Mouse (Mus musculus): ENCODE data around the gene Atp6v1a.

Atp6v1a gene

DNA sequence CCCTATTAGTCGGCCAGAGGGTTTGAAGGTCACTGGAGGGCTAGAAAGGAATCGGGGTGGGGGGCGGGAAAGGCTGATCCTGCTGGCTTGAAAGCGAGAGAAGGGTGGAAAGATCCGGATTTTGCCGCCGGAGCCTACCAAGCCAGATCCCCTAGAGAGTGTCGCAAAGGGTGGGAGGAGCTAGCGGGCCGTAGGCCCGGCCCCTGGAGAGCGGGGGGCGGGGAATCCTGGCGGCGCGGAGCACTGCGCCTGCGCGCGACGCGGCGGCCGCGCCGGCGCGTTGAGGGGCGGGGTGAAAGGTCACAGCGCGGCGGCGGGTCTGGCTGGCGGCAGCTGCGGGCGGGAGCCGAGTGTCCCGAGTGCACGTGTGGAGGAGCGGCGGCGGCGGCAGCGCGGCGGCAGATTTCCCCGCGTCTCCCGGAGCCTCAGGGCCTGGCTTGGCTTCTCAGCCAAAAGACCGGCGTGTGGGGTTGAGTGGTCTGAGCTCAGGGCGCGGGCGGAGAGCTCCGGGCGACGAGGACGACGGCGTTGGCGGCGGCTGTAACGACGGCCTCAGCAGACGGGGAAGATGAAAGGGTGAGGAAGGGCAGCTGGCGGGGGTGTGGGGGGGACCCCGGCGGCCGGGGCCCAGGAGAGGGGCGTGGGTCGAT is at the start of gene Atp6v1a, which contains the start of gene Naa50:
Gene Atp6v1a, minus strand, starts transcription at position 170 of the 650 bp plus-strand sequence.
Gene Naa50, plus strand, starts transcription at position 295 of the 650 bp plus-strand sequence.
- DNase-seq (ENCODE audit: low spot score in 2 of 2), result peak; percentile 83 to 86

DNA sequence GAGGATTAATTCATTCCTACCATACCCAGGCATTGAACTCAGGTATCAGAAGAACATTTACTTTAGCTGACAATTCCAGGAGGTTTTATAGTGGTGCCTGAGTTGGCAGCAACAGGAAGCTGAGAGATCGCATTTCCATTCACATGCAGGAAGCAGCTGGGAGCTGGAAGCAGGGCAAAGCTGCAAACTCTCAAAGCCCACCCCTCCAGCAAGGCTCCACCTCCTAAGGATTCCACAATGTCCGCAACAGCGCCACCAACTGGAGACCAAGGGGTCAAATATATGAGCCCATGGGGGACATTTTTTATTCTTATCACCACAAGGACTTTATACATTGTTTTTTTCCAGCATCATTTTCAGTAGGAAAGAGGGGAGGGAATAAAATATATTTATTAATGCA is 49.3 kb upstream of the Atp6v1a start:
- DNase-seq (ENCODE audit: low spot score in 2 of 2), result no peak

DNA sequence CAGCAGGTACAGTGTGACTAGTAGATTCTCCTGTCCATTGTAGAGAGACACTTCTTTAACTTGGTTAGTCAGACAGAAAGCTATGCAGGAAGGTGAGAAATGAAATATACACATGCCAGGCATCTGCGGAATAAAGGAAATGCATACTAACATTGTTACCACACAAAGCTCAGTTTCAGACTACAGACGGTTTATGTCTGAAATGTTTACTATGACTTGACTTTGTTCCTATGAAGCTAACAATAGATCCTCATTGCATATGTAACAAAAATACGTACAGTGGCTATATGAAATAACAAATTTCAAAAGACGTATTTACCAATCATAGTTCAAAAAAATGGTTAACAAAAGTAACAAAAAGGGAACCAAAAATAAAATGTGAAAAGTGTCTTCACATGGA is 47.7 kb upstream of the Atp6v1a start:
- no peak for DNase-seq (ENCODE audit: low spot score in 2 of 2)

DNA sequence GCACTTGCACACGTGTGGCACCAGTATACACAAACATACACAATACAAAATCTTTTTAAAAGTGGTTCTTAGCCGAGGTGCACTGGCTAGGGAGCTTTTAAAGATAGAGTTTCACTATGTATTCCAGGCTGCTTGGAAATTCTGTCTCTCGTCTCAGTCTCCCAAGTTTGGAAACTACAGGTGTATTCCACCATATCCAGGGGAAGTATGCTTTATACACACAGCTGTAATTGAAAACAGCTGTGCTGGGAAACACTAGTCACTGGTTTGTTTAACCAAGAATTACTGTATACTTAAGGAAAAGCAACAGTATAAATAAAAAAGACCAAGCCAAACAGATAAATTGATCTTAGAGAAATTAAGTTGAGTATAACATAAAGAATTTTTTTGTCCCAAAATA is 45.3 kb upstream of the Atp6v1a start:
- no peak for DNase-seq (ENCODE audit: low spot score in 2 of 2)

DNA sequence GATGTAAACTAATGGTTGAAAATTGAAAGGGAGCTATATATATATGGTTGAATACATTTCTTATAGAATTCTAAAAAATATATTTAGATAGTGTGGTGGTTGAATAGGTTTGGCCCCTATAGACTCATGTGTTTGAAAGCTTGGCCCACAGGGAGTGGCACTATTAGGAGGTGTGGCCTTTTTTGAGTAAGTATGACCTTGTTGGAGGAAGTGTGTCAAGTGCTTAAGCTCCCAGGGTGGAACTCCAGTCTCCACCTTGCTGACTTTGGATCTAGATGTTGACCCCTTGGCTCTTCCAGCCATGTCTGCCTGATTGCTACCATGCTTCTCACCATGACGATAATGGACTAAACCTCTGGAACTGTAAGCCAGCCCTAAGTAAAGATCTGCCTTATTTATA is 43.1 kb upstream of the Atp6v1a start:
- DNase-seq (ENCODE audit: low spot score in 2 of 2), result no peak

DNA sequence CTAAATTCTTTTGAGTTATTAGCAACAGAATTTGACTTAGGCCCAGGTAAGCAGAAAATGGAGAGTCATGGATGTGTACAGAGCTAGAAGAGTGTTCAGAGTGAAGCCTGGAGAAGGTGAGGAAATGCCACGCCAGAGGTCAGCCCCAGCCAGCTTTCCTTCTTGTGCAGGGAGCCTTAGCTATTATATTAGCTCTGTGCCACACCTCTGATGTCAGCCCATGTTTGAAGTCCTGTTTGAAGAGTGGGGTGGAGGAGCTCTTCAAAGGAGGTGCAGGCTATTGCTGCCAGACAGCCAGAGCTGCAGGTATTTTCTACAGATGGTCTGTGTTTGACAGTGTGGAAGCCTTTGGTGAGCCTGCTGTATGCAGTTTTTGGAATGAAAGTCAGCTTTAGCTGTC is 39.0 kb upstream of the Atp6v1a start:
- no peak for DNase-seq (ENCODE audit: low spot score in 2 of 2)

DNA sequence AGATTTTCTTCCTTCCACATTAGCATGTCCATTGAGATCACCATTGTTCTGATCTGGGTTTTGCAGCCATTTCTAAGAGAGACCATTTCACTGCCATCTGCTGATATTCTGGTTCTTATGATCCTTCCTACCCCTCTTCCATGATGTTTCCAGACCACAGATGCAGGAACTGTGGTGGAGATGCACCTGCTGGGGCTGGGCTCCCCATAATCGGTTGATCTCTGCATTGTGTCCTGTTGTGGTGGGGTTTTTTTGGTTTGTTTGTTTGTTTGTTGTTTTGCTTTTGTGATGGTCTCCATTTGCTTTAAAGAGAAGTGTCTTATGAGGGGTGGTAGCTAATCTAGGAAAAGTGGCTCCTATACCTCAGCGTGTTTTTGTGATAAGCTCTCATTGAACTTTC is 37.0 kb upstream of the Atp6v1a start:
- DNase-seq (ENCODE audit: low spot score in 2 of 2), result no peak

DNA sequence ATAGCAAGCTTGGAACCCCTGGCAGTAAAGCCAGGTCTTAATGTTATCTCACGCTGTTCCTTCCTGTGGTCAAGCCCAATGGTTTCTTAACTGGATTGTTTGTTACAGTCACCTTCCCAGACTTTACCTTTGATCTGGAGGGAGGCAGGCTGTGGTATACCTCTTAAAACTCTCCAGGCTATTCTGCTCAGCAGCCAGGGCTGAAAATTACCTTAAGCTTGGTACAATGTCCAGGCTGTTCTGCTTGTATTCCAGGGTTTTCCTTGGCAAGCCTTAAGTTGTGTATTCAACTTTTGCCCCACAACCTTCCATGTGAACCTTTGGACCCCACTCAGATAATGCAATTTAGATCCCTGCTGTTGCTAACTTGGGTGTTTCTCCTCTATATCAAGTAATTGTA is 35.5 kb upstream of the Atp6v1a start:
- no peak for DNase-seq (ENCODE audit: low spot score in 2 of 2)

DNA sequence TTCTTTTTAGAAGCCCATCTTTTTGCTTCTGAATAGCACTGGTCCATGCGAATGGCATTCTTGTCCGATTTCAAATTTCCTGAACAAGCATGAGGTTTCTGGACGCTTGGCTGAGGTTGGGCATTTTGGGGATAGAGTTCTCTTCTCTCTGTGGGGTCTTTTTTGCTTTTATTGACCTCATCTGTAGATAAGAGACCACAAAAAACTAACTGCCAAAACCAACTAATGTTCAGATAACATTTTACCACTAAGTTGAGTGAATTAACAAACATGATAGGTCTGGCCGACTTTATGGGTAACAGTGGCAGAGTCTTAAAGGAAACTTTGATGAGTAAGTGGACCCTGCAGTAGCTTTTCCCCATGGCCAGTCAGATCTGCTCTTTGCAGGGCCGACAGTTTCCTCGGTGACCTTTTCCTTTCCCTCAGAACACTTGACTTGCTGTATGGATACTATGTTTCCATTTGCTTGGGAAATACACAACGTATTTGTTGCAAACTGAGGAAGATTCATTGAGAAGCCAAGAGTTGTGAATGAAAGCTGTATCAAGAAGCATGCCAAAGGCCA is 34.5 kb upstream of the Atp6v1a start:
- DNase-seq (ENCODE audit: low spot score in 2 of 2), result no peak

DNA sequence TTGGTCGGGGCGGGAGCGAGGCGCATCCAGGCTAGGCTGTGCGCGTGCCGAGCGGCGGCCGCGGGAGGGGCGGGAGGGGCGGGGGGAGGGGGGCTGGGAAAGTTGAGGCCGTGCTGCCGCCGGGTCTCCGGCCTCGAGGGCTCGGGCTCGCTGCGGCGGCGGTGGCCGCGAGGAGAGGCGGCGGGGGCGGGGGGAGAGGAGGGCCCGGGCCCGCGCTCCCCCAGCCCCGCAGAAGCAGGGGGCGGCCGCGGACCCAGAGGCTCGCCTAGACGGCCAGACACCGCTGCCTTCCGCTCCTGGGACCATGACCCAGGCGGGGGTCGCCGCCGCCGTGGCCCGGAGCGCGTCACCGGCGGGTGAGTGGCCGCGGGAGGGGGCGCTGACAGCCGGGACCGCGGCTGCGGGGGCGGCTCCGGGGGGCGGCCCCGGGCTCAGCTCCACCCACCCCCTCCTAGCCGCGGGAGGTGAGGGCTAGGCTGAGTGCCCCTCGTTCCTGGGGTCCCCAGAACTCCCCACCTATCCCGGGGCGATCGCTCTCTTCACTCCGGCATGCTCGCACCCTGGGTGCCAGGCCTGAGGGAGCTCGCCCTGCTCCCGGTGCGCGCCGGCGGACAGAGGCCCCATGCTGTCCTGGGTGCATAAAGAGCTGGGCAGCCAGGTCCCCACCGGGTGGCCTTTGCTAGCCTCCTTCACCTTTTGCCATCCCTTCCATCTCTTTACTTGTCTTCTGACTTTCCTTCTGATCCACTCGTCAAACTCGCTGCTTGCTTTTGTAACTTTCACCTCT is 33.8 kb upstream of the Atp6v1a start, which contains the start of gene Usf3:
Gene Usf3, plus strand, starts transcription at position 92 of the 787 bp plus-strand sequence.
- DNase-seq (ENCODE audit: low spot score in 2 of 2), result peak; percentile 23 to 26

DNA sequence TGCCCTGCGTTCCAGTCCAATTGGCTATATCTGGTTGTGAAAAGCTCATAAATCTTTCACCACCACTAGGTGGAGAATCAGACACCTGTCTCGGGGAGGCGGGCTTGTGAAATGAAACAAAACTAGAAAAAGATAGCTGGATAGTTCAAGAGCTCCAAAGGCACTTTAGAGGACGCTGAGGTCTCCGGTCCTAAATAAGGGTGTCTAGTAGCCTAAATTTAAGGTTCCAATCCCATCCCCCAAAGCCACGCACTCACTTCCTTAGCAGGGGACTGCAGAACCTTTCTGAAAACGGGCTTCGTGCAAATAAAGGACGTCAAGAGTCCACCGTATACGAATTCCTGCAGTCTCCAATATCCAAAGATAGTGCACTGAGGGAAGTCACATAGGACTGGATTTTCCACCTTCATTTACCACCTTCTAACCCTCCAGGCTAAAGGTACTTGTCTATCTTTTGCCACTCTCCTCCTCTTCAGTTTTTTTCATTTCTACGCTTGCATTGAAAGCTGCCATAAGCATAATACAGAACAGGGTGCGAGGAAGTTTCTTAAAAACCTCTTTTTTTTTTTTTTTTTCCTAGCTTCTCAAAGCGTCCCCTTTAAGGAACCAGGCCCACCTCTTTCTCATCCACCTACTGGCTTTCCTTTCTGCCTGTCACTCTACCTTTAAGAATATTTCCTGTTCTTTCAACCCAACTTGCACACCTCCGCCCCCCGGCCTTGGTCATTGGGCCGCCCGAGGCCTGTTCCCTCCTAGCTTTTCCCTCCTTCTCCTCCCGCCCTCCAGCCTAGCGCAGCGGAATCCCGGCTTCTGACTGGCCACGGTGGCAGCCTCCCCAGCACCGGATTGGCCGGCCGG is 33.0 kb upstream of the Atp6v1a start:
- peak; percentile 99 for DNase-seq (ENCODE audit: low spot score in 2 of 2)

DNA sequence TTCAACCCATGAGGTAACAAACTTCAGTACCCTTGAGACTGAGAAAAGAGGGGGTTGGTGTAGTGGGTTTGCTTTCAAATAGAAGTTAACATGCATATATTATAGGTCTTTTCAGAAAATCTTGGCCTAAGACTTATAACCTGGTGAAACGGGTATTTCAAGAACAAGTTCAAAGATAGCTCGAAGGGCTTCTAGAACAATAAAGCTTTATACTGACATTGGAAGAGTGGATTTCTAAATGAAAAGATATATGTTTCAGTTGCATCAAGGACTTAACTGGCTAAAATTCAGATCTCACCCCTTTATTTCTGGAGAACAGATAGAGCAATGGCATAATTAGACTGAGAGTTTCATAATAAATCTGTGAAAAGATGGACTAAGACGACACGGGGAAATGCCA is 29.5 kb upstream of the Atp6v1a start:
- DNase-seq (ENCODE audit: low spot score in 2 of 2), result no peak

DNA sequence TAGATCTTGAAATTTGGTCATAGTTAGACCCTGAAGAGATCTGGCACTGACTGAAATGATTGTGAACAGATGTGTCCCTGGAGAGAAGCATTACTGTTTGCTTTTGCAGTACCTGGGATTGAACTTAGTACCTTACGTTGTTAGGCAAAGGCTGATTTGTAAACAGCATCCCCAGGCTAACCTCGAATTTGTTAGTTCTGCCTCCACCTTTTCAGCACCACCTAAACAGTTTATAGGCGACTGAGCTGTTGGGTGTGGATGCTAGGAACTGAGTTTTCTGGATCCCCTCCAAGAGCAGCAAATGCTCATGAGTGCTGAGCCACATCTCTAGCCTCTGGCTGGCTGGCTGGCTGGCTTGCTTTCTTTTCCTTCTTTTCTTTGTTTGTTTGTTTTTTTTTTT is 25.7 kb upstream of the Atp6v1a start:
- no peak for DNase-seq (ENCODE audit: low spot score in 2 of 2)

DNA sequence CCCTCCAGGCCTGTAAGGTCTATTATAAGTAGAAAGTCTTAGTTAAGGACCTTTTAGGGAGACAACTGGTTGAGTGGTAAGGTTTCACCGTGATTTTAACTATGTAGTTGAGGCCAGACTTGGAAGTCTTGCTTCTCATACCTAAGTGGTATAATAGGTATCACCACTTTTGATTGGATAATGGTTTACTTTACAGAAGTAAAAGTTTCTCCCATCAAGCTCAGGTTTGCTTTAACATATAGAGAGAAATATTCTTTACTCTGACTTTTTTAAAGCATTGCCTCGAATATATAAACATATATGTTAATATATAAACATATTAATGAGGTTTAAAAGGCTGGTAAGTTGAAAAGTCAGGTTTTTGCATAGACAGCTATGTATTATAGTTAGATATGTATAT is 24.3 kb upstream of the Atp6v1a start:
- DNase-seq (ENCODE audit: low spot score in 2 of 2), result no peak

DNA sequence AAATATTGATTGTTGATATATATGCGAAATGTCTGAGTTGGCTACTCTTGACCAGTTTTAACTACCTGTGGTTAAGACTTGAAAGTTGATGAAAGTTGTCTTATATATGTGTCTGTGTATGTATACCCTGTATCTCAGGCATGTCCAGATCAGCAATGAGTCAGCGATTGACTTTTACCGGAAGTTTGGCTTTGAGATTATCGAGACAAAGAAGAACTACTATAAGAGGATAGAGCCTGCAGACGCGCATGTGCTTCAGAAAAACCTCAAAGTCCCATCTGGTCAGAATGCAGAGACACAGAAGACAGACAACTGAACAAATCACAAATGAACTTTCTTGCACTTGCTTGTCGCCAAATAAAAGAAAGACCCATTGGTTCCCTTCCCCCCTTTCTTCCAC is 19.8 kb upstream of the Atp6v1a start:
- no peak for DNase-seq (ENCODE audit: low spot score in 2 of 2)

DNA sequence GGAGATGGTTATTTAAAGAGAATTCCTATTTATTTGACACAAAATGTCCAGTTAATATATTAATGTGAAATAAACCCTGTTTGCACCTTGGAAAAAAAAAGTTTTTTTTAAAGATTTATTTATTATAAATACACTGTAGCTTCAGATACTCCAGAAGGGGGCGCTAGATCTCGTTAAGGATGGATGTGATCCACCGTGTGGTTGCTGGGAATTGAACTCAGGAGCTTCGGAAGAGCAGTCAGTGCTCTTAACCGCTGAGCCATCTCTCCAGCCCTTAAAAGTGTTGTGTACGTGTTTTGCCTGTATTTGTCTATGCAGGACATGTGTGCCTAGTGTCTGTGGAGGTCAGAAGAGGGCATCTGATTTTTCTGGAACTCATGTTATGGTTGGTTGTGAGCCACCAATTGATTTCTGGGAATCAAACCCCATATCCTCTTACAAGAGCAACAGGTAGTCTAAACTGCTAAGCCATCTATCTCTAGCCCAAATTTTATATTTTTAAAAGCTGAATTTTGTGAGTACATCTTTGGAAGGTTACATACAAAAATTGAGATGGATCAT is 15.1 kb upstream of the Atp6v1a start:
- DNase-seq (ENCODE audit: low spot score in 2 of 2), result no peak

DNA sequence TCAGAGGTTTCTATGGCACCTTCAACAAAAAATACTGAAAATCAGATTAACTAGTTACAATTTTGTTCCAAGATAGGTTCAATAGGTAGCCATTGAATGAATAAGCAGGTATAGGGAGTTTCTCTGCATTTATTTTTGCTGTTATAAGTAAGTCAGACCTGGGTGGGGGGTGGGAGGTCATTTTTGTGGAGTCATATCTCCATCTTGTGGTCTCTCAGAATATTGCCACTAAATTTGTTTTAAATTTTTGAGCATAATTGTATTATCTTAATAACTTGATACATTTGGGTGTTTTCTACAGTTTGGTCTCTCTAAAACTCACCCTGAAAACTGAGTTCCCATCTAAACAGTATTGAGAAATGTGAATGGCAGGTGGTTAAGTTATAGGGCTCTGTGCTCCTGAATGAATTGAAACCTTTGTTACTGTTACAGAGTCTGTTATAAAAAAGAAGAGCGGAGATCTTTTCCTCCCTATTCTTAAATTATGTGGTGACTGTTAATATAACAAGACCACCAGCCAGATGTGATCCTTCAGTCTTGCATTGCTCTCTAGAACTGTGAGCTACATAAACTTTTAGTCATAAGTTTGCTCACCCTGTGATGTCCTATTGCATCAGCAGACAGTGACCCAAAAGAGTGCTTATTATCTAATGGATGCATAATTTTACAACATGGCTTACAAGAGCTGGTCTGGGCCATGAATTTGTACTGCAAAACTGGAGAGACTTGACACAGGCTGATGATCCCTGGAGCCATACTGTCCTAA is 9.7 kb upstream of the Atp6v1a start:
- no peak for DNase-seq (ENCODE audit: low spot score in 2 of 2)

DNA sequence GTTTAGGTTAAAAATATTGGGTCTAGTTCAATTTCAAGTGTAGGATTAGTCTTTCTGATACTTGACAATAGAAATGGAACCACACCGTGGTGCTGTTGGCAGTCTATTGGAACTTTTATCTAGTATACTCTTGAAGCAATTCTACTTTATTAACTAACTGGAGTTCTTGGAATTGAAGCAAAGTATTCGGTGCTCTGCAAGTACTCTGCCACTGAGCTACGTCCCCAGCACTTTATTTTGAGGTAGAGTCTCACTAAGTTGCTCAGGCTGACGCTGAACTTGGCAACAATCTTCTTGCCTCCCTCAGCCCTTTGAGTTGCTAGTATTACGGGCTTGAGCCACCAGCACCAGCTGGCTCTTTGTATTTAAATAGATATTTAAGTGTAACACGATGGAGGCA is 2.0 kb upstream of the Atp6v1a start:
- DNase-seq (ENCODE audit: low spot score in 2 of 2), result peak in 1 of 2 experiments; percentile 48

DNA sequence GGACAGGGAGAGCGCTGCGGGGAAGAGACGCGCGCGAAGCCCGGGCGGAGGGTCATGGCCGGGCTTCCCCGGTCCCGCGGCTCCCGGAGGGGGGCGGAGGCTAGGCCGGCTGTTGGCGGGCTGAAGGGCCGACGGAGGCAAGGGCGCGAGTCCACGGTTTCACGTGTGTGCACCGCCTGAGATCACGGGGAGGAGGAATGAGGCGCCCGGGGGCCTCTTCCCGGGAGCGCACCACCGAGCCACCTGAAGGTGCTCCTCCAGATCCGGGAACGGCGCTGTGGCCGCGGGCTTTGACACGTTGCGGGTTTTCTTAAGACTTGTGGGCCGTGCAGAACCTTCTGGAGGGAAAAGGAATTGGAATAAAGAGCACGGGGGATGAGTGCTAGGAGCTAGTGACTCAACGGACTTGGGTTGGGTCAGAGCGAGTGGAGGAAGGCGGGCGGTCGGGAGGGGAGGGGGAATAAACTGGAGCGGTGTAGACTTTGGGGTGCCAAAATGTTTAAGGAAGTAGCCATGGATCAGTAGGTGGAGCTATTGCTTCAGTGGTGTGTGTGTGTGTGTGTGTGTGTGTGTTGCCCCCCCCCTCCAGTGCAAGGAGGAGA is 782 bp upstream of the Atp6v1a start:
- DNase-seq (ENCODE audit: low spot score in 2 of 2), result peak; percentile 62 to 71

DNA sequence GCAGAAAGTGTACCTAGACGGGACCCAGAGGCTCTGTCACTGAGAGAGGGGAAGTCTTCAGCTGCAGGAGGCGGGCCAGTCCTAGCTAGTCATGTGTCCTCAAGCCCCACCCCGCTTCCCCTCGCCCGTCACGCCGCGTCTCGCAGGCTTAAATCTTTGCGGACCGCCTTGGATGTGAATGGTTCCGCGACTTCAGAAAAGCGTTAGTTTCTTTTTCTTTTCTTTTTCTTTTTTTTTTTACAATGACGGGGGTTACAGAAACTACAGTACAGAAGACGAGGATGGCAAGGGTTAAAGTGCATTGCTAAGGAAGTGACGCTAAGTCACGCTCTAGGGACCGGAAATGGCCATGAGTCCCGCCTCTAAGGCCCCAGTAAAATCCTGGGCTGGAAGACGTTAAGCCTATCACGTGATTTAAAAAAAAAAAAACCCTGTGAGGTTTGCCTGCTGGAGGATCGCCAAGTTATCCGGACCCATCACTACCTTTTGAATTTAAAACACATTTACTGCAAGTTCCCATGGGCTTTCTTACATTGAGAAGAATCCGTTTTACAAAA is 448 bp downstream of the Atp6v1a start:
- DNase-seq (ENCODE audit: low spot score in 2 of 2), result peak; percentile 82 to 90

Measured in right cerebral cortex, postnatal 36 days (tissue).